Mouse (Mus musculus) regulatory T cell (primary cell): ENCODE data around the gene Stk38.

Experiments
- in situ Hi-C: fragments of 300-600 bp; cut with MboI, MseI; formaldehyde crosslinking; loops from one replicate; pipeline ENCODE4 v1.15.1; 2025; ENCODE audit warnings: high pct_unique_total_duplicates

Gene Stk38

GRCm38 (mm10) chr17:29007641-29008325, at the start of gene Stk38:
Gene Stk38, minus strand, starts transcription at chr17:29007995.
- in situ Hi-C loops, result no loop called here

- in situ Hi-C loops, result no loop called here
Measured at GRCm38 (mm10) chr17:29057361-29057890, 49.6 kb upstream of the Stk38 start.

GRCm38 (mm10) chr17:29056699-29057151, 48.9 kb upstream of the Stk38 start:
- in situ Hi-C loops, result no loop called here

GRCm38 (mm10) chr17:29056207-29056606, 48.4 kb upstream of the Stk38 start:
- in situ Hi-C loops, result no loop called here

GRCm38 (mm10) chr17:29055586-29055985, 47.8 kb upstream of the Stk38 start:
- in situ Hi-C loops, result no loop called here

GRCm38 (mm10) chr17:29054429-29054828, 46.6 kb upstream of the Stk38 start:
- in situ Hi-C loops, result loop anchor here (5.0 kb wide), 1 partner anchor 38 kb away; the partner anchor contains the start of gene Cdkn1a

GRCm38 (mm10) chr17:29053841-29054240, 46.0 kb upstream of the Stk38 start:
- in situ Hi-C loops, result loop anchor here (5.0 kb wide), 1 partner anchor 38 kb away; the partner anchor contains the start of gene Cdkn1a

- in situ Hi-C loops, result loop anchor here (5.0 kb wide), 1 partner anchor 39 kb away; the partner anchor contains the start of gene Cdkn1a
Measured at GRCm38 (mm10) chr17:29053067-29053466, 45.3 kb upstream of the Stk38 start.

GRCm38 (mm10) chr17:29050791-29051190, 43.0 kb upstream of the Stk38 start:
- in situ Hi-C loops, result loop anchor here (5.0 kb wide), 1 partner anchor 42 kb away; the partner anchor contains the start of gene Cdkn1a

GRCm38 (mm10) chr17:29049923-29050322, 42.1 kb upstream of the Stk38 start:
- in situ Hi-C loops, result loop anchor here (5.0 kb wide), 3 partner anchors 42 to 197 kb away; partner anchors contain the start of gene Cdkn1a

- in situ Hi-C loops, result loop anchor here (5.0 kb wide), 2 partner anchors 123 to 198 kb away; no protein-coding TSS in a partner anchor
Measured at GRCm38 (mm10) chr17:29049508-29049889, 41.7 kb upstream of the Stk38 start.

GRCm38 (mm10) chr17:29048748-29049507, 41.1 kb upstream of the Stk38 start:
- in situ Hi-C loops, result loop anchor here (5.0 kb wide), 2 partner anchors 123 to 198 kb away; no protein-coding TSS in a partner anchor

- in situ Hi-C loops, result loop anchor here (5.0 kb wide), 2 partner anchors 124 to 199 kb away; no protein-coding TSS in a partner anchor
Measured at GRCm38 (mm10) chr17:29047697-29048514, 40.1 kb upstream of the Stk38 start.

- in situ Hi-C loops, result loop anchor here (5.0 kb wide), 2 partner anchors 125 to 200 kb away; no protein-coding TSS in a partner anchor
Measured at GRCm38 (mm10) chr17:29046863-29047262, 39.1 kb upstream of the Stk38 start.

- in situ Hi-C loops, result loop anchor here (5.0 kb wide), 2 partner anchors 126 to 201 kb away; no protein-coding TSS in a partner anchor
Measured at GRCm38 (mm10) chr17:29045741-29046530, 38.1 kb upstream of the Stk38 start.

- in situ Hi-C loops, result loop anchor here (5.0 kb wide), 2 partner anchors 127 to 202 kb away; no protein-coding TSS in a partner anchor
Measured at GRCm38 (mm10) chr17:29044925-29045319, 37.1 kb upstream of the Stk38 start.

GRCm38 (mm10) chr17:29044146-29044924, 36.5 kb upstream of the Stk38 start:
- in situ Hi-C loops, result no loop called here

GRCm38 (mm10) chr17:29043583-29043982, 35.8 kb upstream of the Stk38 start:
- in situ Hi-C loops, result no loop called here

GRCm38 (mm10) chr17:29042569-29042968, 34.8 kb upstream of the Stk38 start:
- in situ Hi-C loops, result no loop called here
